Mouse (Mus musculus): Measurements from ENCODE around the gene Jph4. TPM values are rescaled to one million over a fixed set of nuclear protein-coding genes. Genes with fewer than 3 reads are reported as not detected.
A peak's percentile ranks its signal among the peaks of the same experiment; 100 is the strongest.

The Jph4 gene
- polyA plus RNA-seq, 1 experiment from 2014 or later, result 1.7 TPM

DNA sequence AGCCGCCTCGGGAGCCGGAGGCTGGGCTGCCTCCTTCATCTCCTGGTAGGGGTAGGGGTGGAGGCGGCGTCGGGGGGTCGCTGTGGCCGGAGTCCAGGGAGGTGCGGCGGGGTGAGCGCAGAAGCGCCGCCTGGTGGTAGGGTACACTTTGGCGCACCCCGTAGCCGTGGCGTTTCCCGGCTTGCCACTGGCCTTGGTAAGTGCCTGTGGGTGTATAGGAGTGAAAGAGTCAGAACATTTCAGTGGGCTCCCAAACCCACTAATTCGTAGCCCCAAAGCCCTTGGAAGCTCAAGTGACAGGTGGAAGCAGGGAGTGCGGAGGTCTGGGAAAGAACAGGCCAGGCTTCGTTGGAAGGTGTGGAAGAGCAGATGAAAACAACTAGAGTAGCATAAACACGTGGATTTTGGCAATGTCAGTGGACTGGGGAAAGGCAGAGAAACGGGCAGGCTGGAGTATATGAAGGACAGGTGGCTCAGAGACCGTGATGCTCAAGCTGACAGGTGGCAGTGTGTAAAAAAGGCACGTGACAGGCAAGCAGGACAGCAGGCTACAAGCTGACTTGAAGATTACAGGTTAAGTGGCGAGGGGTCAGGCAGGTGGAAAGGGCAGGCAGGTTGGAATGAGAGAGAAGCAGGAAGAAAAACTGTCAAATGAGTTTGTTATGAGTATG lies 2.6 kb downstream of the Jph4 start:
- Histone ChIP-seq H3K4me1 (replicated peaks) (peaks cover 33% of the 10 kb centered on the region), H3K4me2 (replicated peaks) (peak overlapping the region; percentile 99), H3K27ac (no peak overlapping the region), H3K4me3 (replicated peaks) (peak overlapping the region; percentile 61), H3K9ac (peak overlapping the region; percentile 61; the same call in 1 of the 2 replicates), H3K27me3 (replicated peaks) (peaks cover 40% of the 10 kb centered on the region), H3K9me3 (no peaks in the 10 kb centered on the region), H3K36me3 (no peaks in the 10 kb centered on the region)
- WGBS, result 8% methylated on average over 26 of the region's 26 CpGs
- peak; percentile 3 for ATAC-seq

DNA sequence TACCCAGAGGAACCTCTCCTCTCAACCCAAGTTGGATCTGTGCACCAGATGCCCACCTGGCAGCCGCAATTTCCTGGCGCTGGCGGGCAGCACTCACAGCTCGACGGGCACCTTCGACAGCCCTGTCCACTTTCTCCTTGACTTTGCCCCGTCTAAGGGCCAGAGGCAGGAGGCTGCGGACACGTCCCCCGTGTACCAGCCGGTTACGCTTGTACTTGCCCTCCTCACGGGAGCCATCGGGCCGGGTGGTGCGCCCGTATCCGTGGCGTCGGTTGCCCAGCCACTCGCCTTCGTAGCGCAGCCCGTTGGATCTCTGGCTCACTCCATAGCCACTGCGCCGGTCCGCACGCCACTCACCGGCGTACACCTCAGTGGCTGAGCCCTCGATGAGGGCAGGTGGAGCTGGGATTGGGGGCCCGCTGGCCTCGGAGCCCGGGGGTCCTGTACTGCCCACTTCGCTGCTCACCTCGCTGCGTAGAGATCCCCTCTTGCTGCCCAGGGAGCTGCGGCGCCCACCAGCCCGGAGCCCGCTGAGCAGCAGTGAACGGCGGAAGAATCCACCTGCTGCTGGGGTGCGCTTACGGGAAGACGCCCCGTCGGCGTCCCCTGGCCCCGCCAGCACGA lies 3.3 kb downstream of the Jph4 start:
- WGBS, result 64% methylated on average over 51 of the region's 51 CpGs
- Histone ChIP-seq H3K9me3 (no peaks in the 10 kb centered on the region), H3K27ac (no peak overlapping the region), H3K4me3 (replicated peaks) (peak overlapping the region; percentile 21; the same call in 1 of the 2 replicates), H3K27me3 (replicated peaks) (peaks cover 40% of the 10 kb centered on the region), H3K36me3 (no peaks in the 10 kb centered on the region), H3K4me2 (replicated peaks) (peak overlapping the region; percentile 99), H3K4me1 (replicated peaks) (peaks cover 38% of the 10 kb centered on the region), H3K9ac (0 out of 2 replicates have a peak overlapping the region, but pooled peaks have one; percentile 5)
- no peak for ATAC-seq

DNA sequence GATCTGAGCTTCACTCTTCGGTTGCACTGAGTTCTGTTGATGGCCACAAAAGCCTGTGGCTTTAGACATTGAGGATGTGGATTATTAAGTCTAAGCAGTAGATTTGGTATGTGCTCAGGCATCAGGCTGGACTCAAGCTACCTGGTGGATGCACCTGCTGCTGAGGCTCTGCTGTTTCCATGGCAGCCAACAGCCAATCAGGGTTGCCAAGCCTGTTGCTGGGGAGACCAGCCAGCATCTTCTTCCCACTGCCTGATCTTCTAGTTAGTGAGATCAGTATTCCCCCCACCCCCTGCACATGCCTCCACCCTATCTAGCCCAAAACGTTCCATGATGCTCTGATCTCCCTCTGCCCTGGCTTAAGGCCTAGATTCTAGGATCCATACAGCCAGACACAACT lies 5.0 kb downstream of the Jph4 start:
- H3K27ac ChIP-seq, result no peak overlapping the region
- H3K27me3 ChIP-seq (replicated peaks), result peaks cover 30% of the 10 kb centered on the region
- H3K4me1 ChIP-seq (replicated peaks), result peaks cover 49% of the 10 kb centered on the region
- H3K9ac ChIP-seq, result no peak overlapping the region
- no peak for ATAC-seq
- no peaks in the 10 kb centered on the region for H3K36me3 ChIP-seq
- H3K4me3 ChIP-seq (replicated peaks), result no peak overlapping the region
- 67% methylated on average over 2 of the region's 2 CpGs for WGBS
- no peak overlapping the region for H3K4me2 ChIP-seq (replicated peaks)
- H3K9me3 ChIP-seq, result no peaks in the 10 kb centered on the region

DNA sequence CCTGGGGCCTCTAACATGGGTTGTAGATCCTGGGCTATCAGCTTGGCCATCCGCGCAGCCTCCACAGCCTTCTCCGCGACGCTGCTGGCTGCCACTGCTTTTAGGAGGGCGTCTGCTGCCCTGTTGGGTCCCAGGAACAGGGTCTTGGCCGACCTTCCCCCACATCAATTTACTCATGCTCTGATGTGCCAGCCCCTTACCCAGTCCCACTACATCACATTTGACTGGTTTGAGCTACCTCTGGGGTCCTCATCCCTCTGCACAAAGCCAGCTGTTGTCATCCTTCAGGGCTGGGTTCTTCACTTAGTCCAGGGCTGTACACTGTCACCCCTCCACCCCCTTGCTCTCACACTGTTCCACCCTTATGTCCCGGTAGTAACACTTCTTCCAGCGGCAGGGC lies 6.7 kb downstream of the Jph4 start:
- ATAC-seq, result no peak
- Histone ChIP-seq H3K4me1 (replicated peaks) (peaks cover 43% of the 10 kb centered on the region), H3K4me3 (replicated peaks) (no peak overlapping the region), H3K36me3 (no peaks in the 10 kb centered on the region), H3K27ac (no peak overlapping the region), H3K9me3 (no peaks in the 10 kb centered on the region), H3K27me3 (replicated peaks) (peaks cover 20% of the 10 kb centered on the region), H3K9ac (no peak overlapping the region), H3K4me2 (replicated peaks) (no peak overlapping the region)
- 35% methylated on average over 9 of the region's 9 CpGs for WGBS

DNA sequence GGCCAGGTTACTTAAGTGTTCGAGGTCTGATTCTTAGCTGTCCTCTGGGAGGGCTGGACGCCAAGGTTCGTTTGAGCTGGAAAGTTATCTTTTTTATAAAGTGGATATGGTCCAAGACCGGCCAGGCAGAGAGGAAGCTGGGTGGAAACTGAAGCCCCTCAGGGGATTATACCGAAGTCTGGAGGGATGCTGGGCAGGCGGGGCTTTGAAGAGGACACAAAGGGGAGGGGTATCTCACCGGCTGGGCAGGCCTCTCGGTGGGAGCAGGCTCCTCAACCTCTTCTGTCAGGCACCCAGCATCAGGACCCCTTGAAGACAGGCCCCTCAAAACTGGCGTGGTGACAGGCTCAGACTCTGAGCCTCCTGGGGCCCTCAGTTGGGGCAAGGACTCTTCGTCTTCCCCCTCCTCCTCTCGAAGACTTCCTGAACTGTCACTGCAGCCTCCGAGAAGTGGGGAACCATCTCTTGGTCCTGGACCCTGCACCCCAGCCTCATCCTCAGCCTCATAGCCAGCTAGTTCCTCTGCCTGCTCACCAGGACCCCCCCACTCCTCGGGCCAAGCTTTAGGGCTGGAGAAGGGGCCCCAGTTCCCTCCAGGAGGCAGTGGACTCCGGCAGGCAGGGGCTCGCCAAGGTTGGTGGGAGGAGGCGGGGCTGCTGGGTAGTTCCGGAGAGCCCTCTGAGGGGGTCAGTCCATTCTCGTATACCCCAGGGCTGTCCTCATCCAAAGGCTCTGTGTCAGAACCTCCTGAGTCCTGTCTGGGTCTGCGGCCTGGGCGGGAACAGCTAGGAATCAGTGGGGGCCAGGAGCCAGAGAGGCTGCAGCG lies 7.5 kb downstream of the Jph4 start:
- Histone ChIP-seq H3K36me3 (no peaks in the 10 kb centered on the region), H3K27ac (no peak overlapping the region), H3K4me2 (replicated peaks) (peak overlapping the region; percentile 23; the same call in 1 of the 2 replicates), H3K9me3 (no peaks in the 10 kb centered on the region), H3K27me3 (replicated peaks) (peaks cover 16% of the 10 kb centered on the region), H3K4me1 (replicated peaks) (peaks cover 40% of the 10 kb centered on the region), H3K9ac (no peak overlapping the region), H3K4me3 (replicated peaks) (peak overlapping the region; percentile 0; the same call in 1 of the 2 replicates)
- no peak for ATAC-seq
- 20% methylated on average over 21 of the region's 21 CpGs for WGBS

DNA sequence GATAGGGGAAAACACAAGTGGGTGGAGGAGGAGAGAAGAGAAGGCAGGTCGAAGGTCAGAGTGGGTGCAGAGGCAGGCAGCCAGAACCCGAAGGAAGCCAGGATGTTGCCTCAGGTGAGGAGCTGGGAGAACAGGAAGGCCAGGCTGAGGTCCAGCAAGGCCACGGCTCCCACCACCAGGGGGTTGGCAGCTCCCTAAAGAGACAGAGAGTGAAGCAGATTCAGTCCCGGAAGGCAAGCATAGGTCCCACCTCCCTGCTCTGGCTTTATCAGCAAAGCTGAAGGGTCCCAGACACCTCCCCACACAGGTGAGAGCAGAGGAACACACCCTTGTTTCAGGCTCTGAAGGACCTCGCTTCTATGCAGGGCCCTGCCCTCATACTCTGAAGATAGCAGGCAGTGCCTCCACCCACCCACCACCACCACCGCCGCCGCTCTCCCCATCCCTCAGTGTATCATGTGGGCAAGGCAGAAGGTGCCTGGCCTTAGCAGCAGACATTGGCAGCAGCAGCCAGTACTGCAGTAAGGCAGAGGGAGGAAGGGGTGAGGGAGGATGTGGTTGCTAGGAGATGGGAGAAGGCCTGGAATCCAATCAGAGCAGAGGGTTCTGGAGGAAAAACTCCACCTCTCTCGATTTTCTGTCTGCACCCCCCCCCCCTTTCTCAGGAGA lies 8.4 kb downstream of the Jph4 start:
- Histone ChIP-seq H3K36me3 (no peaks in the 10 kb centered on the region), H3K27ac (peak overlapping the region; percentile 49; the same call in 1 of the 2 replicates), H3K9me3 (no peaks in the 10 kb centered on the region), H3K4me2 (replicated peaks) (peak overlapping the region; percentile 21; the same call in 1 of the 2 replicates), H3K27me3 (replicated peaks) (peaks cover 7% of the 10 kb centered on the region), H3K9ac (peak overlapping the region; percentile 21; the same call in 1 of the 2 replicates), H3K4me3 (replicated peaks) (no peak overlapping the region), H3K4me1 (replicated peaks) (peaks cover 32% of the 10 kb centered on the region)
- peak; percentile 22 for ATAC-seq
- WGBS, result 34% methylated on average over 9 of the region's 9 CpGs

DNA sequence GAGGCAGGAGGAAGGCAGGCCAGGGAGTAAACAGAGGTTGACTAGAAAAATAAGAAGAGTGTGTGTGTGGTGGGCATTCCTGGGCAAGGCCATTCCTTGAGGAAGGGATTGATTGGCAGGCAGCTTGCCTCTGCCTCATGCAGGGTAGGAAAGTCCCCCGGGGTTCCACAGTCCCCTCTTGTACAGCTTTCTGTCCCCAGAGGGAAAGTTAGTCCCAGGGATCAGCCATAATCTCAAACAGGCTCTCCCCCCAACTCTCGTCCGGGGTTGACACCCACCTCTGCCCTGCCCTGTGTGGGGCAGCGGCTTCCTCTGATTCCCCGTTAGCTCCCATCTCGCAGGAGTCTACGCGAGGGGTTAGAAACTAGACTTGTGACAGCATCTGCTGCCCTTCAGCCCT lies 9.7 kb downstream of the Jph4 start:
- Histone ChIP-seq H3K9ac (no peak overlapping the region), H3K27ac (no peak overlapping the region), H3K27me3 (replicated peaks) (peaks cover 4% of the 10 kb centered on the region), H3K4me1 (replicated peaks) (peaks cover 32% of the 10 kb centered on the region), H3K4me3 (replicated peaks) (no peak overlapping the region), H3K4me2 (replicated peaks) (no peak overlapping the region), H3K9me3 (no peaks in the 10 kb centered on the region), H3K36me3 (no peaks in the 10 kb centered on the region)
- ATAC-seq, result no peak
- whole genome bisulfite sequencing, result 76% methylated on average over 8 of the region's 8 CpGs

DNA sequence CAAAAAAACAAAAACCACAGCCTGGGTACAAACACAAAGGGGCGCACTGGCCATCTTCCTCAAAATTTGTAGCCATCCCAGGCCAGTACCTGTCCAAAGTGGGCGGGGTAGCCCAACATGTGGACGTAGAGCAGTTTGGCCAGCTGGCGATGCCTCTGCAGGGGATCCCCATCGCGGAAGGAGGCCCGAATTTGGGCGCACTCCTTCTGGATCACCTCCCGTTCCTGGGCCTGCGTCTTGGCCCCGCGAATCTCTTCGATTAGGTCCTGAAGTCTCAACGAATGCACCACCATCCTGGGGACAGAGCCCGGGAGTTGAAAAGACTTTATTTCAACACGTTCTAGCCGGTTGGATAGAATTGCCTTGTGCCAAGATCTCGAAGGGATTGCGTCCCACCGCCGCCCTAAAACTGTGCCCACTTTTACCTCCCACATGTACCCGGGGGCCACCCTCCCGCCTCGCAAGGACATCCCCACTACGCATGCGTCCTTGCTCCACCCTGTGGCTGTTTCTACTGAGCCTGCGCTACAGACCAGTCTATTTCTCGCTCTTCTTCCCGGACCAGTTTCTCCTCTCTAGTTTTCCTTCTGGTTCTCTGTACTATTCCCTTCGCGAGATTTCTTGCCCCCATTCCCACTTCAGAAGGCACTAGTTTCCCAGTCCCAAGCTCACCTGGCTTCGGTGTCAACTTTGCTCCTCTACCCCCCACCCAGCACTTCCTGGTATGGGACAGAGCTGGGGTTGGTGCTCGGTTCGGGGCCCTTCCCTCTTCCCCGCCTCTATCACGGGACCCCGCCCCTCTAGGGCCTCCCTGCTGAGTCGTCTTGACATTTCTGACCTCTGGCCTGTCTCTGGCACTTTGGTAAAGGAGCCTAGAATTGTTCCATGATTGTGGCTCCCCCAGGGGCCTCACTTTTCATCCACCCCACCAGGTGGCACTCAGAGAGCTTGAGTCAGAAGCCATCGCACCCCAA lies 10.6 kb downstream of the Jph4 start, which contains the start of gene Ap1g2:
TSS of gene Ap1g2 (minus strand) at position 758 of the 974 bp plus-strand sequence.
- ATAC-seq, result peak; percentile 90
- Histone ChIP-seq H3K9me3 (no peaks in the 10 kb centered on the region), H3K9ac (peak within 1 kb of the TSS; percentile 69), H3K4me2 (replicated peaks) (peak within 1 kb of the TSS; percentile 97), H3K27ac (peak within 1 kb of the TSS; percentile 87), H3K27me3 (replicated peaks) (no peaks in the 10 kb centered on the region; the same call in none of the 2 replicates), H3K4me3 (replicated peaks) (peak within 1 kb of the TSS; percentile 50), H3K36me3 (no peaks in the 10 kb centered on the region), H3K4me1 (replicated peaks) (peaks cover 32% of the 10 kb centered on the region)
- WGBS, result under 1% methylated on average over 39 of the region's 39 CpGs

DNA sequence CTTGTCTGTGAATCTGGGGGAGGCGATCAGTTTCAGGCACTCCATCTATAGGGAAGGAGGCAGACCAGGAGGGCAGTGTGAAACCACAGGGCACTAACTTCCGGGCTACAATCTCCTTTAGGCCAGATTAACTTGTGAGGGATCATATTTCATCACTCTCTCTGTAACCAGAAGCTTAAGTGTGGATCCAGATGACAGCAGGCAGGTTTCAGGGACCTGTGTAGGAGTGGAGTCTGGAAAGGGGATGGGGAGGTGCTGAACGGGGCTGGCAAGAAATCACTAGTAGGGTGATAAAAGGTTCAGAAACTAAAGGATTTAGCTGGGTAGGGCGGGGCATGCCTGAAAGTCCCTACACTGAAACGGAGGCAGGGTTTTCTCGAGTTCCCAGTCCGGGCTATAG lies 11.3 kb downstream of the Jph4 start:
- H3K27ac ChIP-seq, result peak overlapping the region; percentile 87; the same call in 1 of the 2 replicates
- H3K4me1 ChIP-seq (replicated peaks), result peaks cover 32% of the 10 kb centered on the region
- no peaks in the 10 kb centered on the region for H3K36me3 ChIP-seq
- no peaks in the 10 kb centered on the region for H3K9me3 ChIP-seq
- WGBS, result 6% methylated on average over 7 of the region's 7 CpGs
- no peaks in the 10 kb centered on the region; the same call in none of the 2 replicates for H3K27me3 ChIP-seq (replicated peaks)
- H3K9ac ChIP-seq, result peak overlapping the region; percentile 69
- peak; percentile 3 for ATAC-seq
- H3K4me3 ChIP-seq (replicated peaks), result peak overlapping the region; percentile 50
- peak overlapping the region; percentile 97 for H3K4me2 ChIP-seq (replicated peaks)

DNA sequence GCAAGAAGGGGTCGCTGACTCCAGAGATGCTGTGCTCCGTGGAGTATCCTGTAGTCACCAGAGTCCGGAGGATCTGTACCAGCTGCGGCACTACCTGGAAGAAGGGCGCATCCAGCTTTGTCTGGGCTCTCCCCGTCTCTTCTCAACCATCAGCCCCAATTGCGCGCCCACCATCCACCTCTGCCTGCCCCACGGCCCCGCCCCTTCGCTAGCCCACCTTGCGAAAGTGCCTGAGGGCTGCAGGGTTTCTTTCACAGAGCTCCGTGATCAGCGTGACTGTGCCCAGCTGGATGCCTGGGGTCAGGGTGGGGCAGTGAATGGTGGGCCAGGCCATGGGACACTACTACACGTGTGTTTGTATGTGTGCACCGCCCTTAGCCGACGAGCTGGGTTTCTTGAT lies 12.4 kb downstream of the Jph4 start:
- Histone ChIP-seq H3K9me3 (no peaks in the 10 kb centered on the region), H3K4me3 (replicated peaks) (no peak overlapping the region)
- ATAC-seq, result no peak

More for the DNA sequence above, 12.4 kb downstream of the Jph4 start:
- Histone ChIP-seq H3K27me3 (replicated peaks) (no peaks in the 10 kb centered on the region), H3K27ac (no peak overlapping the region), H3K36me3 (no peaks in the 10 kb centered on the region), H3K4me2 (replicated peaks) (no peak overlapping the region), H3K4me1 (replicated peaks) (peaks cover 30% of the 10 kb centered on the region), H3K9ac (no peak overlapping the region)
- 87% methylated on average over 18 of the region's 18 CpGs for WGBS

All from intestine, embryonic 15.5 days (tissue).